Mouse (Mus musculus) thymus, postnatal 10 days (tissue): ENCODE data around the gene B230217C12Rik.
A peak's percentile ranks its signal among the peaks of the same experiment; 100 is the strongest.

Source experiments
- DNase-seq, 2 experiments: peaks; one replicate each; pipeline ENCODE4 v3.0.0; 2021; ENCODE audit warnings: low spot score in 2 of 2

B230217C12Rik gene

GRCm38 (mm10) chr11:97840539-97840954 is at the start of gene B230217C12Rik:
B230217C12Rik (plus strand) TSS chr11:97840780.
- DNase-seq, result no peak

- DNase-seq, result peak in 1 of 2 experiments; percentile 77
These were observed 47.4 kb upstream of the B230217C12Rik start for GRCm38 (mm10) chr11:97793165-97793564.

- peak; percentile 61 to 81 for DNase-seq
These were observed 43.7 kb upstream of the B230217C12Rik start for GRCm38 (mm10) chr11:97796910-97797309.

GRCm38 (mm10) chr11:97797369-97798082 is 43.1 kb upstream of the B230217C12Rik start:
- no peak for DNase-seq

- no peak for DNase-seq
These were observed 42.5 kb upstream of the B230217C12Rik start for GRCm38 (mm10) chr11:97798083-97798435.

GRCm38 (mm10) chr11:97798782-97799145 is 41.8 kb upstream of the B230217C12Rik start, which contains the start of gene Lasp1:
Lasp1 (plus strand) TSS chr11:97799000.
- peak; percentile 84 to 94 for DNase-seq

GRCm38 (mm10) chr11:97799146-97799993 is 41.2 kb upstream of the B230217C12Rik start:
- peak; percentile 79 to 80 for DNase-seq

GRCm38 (mm10) chr11:97799994-97800690 is 40.4 kb upstream of the B230217C12Rik start:
- peak; percentile 72 to 79 for DNase-seq

GRCm38 (mm10) chr11:97800691-97801408 is 39.7 kb upstream of the B230217C12Rik start:
- DNase-seq, result peak; percentile 29

GRCm38 (mm10) chr11:97801409-97802193 is 39.0 kb upstream of the B230217C12Rik start:
- DNase-seq, result no peak

- DNase-seq, result no peak
These were observed 38.4 kb upstream of the B230217C12Rik start for GRCm38 (mm10) chr11:97802194-97802470.

GRCm38 (mm10) chr11:97802495-97802894 is 38.1 kb upstream of the B230217C12Rik start:
- no peak for DNase-seq

GRCm38 (mm10) chr11:97803847-97804246 is 36.7 kb upstream of the B230217C12Rik start:
- DNase-seq, result no peak

GRCm38 (mm10) chr11:97804841-97805661 is 35.5 kb upstream of the B230217C12Rik start:
- DNase-seq, result no peak

- no peak for DNase-seq
These were observed 34.6 kb upstream of the B230217C12Rik start for GRCm38 (mm10) chr11:97805662-97806612.

GRCm38 (mm10) chr11:97806613-97806964 is 34.0 kb upstream of the B230217C12Rik start:
- DNase-seq, result no peak

GRCm38 (mm10) chr11:97807626-97808025 is 33.0 kb upstream of the B230217C12Rik start:
- DNase-seq, result no peak

- peak; percentile 50 to 66 for DNase-seq
These were observed 32.5 kb upstream of the B230217C12Rik start for GRCm38 (mm10) chr11:97808093-97808492.
